Mouse (Mus musculus): Measurements from ENCODE around the gene Map3k13.

GRCm38 (mm10) chr16:21813164-21813834, 19.2 kb downstream of the Map3k13 start:
- TF ChIP-seq ZNF384 (IDR thresholded peaks at IDR 0.05; ENCODE audit: low read depth, low read length) (no peak), ZC3H11A (IDR thresholded peaks at IDR 0.05; ENCODE audit: borderline replicate concordance, low read depth, low read length) (no peak), MAFK (IDR thresholded peaks at IDR 0.05; ENCODE audit: insufficient read depth, low read depth, low read length) (no peak), CHD2 (IDR thresholded peaks at IDR 0.05; ENCODE audit: low read depth, low read length) (no peak)
